Comparison of ENCODE assay signal across 11 mouse cellular contexts in the genomic region with DNA sequence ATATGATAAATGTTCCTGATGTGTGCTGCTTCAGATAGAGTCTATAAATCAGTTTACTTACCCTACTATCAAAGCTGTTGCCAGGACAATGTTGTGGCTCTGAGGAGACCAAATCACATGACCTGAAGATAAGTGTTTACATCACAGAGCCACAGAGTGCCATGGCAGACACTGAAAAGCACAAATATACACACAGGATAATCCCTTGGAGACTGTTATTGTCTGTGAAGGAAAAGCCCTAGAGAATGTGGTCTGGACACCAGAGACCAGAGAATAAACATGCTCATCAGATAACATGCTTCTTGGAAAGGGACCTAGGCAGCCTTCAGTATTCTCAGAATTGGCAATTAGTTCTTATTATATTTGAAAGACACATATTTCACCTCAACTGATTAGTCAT.
A peak's percentile ranks its signal among the peaks of the same experiment; 100 is the strongest.
DNase-seq lines count a peak whose midpoint lies in the region; ATAC-seq and TF ChIP-seq lines count a peak whose summit lies in the region.
"Had no signal": no experiment of that assay in that cellular context is flagged by ENCODE, and none has a peak within 500 bp of the region (broad histone marks: within the 10 kb centered on the region; RNA-seq: fewer than 3 reads in every experiment).

No protein-coding gene starts in this region.

- no peaks in the 10 kb centered on the region for H3K36me3 ChIP-seq in heart, embryonic 15.5 days
- H3K36me3 ChIP-seq in macrophage (ENCODE audit: inconsistent target): no peaks in the 10 kb centered on the region
- no peaks in the 10 kb centered on the region for H3K36me3 ChIP-seq in forebrain, embryonic 11.5 days (ENCODE audit: control insufficient read depth, insufficient read depth, low read length)
- H3K36me3 ChIP-seq: embryonic facial prominence, embryonic 13.5 days; hindbrain, embryonic 10.5 days; midbrain, embryonic 12.5 days had no signal

- peaks cover 7% of the 10 kb centered on the region; the same call in 1 of the 2 replicates for H3K4me1 ChIP-seq in heart, embryonic 15.5 days (replicated peaks)
- peaks cover 2% of the 10 kb centered on the region; the same call in 1 of the 2 replicates for H3K4me1 ChIP-seq in embryonic fibroblast, embryonic 13.5 days (ENCODE audit: control insufficient read depth, insufficient read depth, low read length)
- no peaks in the 10 kb centered on the region for H3K4me1 ChIP-seq in forebrain, embryonic 11.5 days (replicated peaks; ENCODE audit: control insufficient read depth, insufficient read depth, low read length)
- H3K4me1 ChIP-seq: embryonic facial prominence, embryonic 13.5 days; hindbrain, embryonic 10.5 days; midbrain, embryonic 12.5 days had no signal

- no peak for TF ChIP-seq POLR2A in embryonic fibroblast, embryonic 13.5 days (IDR thresholded peaks at IDR 0.05; ENCODE audit: low read depth, low read length)

- no peak for TF ChIP-seq CTCF in embryonic fibroblast, embryonic 13.5 days (IDR thresholded peaks at IDR 0.05; ENCODE audit: borderline replicate concordance, insufficient read depth, low read length)

- no peak for ATAC-seq in heart, embryonic 15.5 days (replicated peaks; ENCODE audit: insufficient number of reproducible peaks, insufficient read depth, low FRiP score, low read depth)
- peak; percentile 51 for ATAC-seq in CD4-positive, CD25-positive, alpha-beta regulatory T cell, adult 4 months
- no peak for ATAC-seq in forebrain, embryonic 11.5 days (replicated peaks; ENCODE audit: low FRiP score)

- no peaks in the 10 kb centered on the region for H3K79me2 ChIP-seq in macrophage (ENCODE audit: inconsistent target)

- 0 out of 2 replicates have a peak overlapping the region, but pooled peaks have one; percentile 21 for H3K4me3 ChIP-seq in heart, embryonic 15.5 days
- H3K4me3 ChIP-seq in embryonic fibroblast, embryonic 13.5 days (ENCODE audit: insufficient read depth, low read length): no peak overlapping the region
- H3K4me3 ChIP-seq in macrophage (ENCODE audit: inconsistent target): no peak overlapping the region
- no peak overlapping the region for H3K4me3 ChIP-seq in forebrain, embryonic 11.5 days (ENCODE audit: low read depth, low read length)
- H3K4me3 ChIP-seq: embryonic facial prominence, embryonic 13.5 days; hindbrain, embryonic 10.5 days; midbrain, embryonic 12.5 days had no signal

- H3K9ac ChIP-seq in heart, embryonic 15.5 days: no peak overlapping the region
- H3K9ac ChIP-seq in forebrain, embryonic 11.5 days (ENCODE audit: low read length): no peak overlapping the region
- H3K9ac ChIP-seq: embryonic facial prominence, embryonic 13.5 days; midbrain, embryonic 12.5 days had no signal

- no peaks in the 10 kb centered on the region for H3K27me3 ChIP-seq in heart, embryonic 15.5 days
- no peaks in the 10 kb centered on the region for H3K27me3 ChIP-seq in forebrain, embryonic 11.5 days (ENCODE audit: control insufficient read depth, insufficient read depth, low read length)
- H3K27me3 ChIP-seq: embryonic facial prominence, embryonic 13.5 days; midbrain, embryonic 12.5 days had no signal

- H3K4me2 ChIP-seq in heart, embryonic 15.5 days: peak overlapping the region; percentile 50; the same call in 1 of the 2 replicates
- no peak overlapping the region for H3K4me2 ChIP-seq in forebrain, embryonic 11.5 days (ENCODE audit: low read depth, low read length, severe bottlenecking)
- H3K4me2 ChIP-seq: midbrain, embryonic 12.5 days had no signal

- DNase-seq in heart, postnatal 4 days: no peak
- DNase-seq in neural tube, embryonic 10.5 days (ENCODE audit: extremely low spot score, low spot score): no peak
- no peak for DNase-seq in forebrain, embryonic 11.5 days (ENCODE audit: low spot score)
- no peak for DNase-seq in liver

- H3K27ac ChIP-seq in heart, embryonic 15.5 days: 0 out of 2 replicates have a peak overlapping the region, but pooled peaks have one; percentile 68
- H3K27ac ChIP-seq in embryonic fibroblast, embryonic 13.5 days (ENCODE audit: insufficient read depth, low read length): peak overlapping the region; percentile 85
- peak overlapping the region; percentile 64 for H3K27ac ChIP-seq in macrophage
- H3K27ac ChIP-seq in forebrain, embryonic 11.5 days (ENCODE audit: low read depth, low read length): no peak overlapping the region
- H3K27ac ChIP-seq: embryonic facial prominence, embryonic 13.5 days; hindbrain, embryonic 10.5 days; midbrain, embryonic 12.5 days had no signal

- no peaks in the 10 kb centered on the region for H3K9me3 ChIP-seq in heart, embryonic 15.5 days (replicated peaks)
- no peaks in the 10 kb centered on the region for H3K9me3 ChIP-seq in forebrain, embryonic 11.5 days (ENCODE audit: control insufficient read depth, low read length)
- H3K9me3 ChIP-seq: embryonic facial prominence, embryonic 13.5 days; hindbrain, embryonic 10.5 days; midbrain, embryonic 12.5 days had no signal
